Mouse (Mus musculus) CH12F3 (cell line): ENCODE measurements around the gene Defb19.

ENCODE experiments used
- in situ Hi-C: fragments of 300-500 bp; cut with MboI; formaldehyde crosslinking; loops from 2 replicates; pipeline ENCODE4 v1.14.3; 2020; ENCODE audit warnings: low sequenced_read_pairs

Gene Defb19

GRCm38 (mm10) chr2:152588450-152588849 is 8.3 kb upstream of the Defb19 start:
- in situ Hi-C loops, result no loop called here

- in situ Hi-C loops, result no loop called here
Observed at GRCm38 (mm10) chr2:152586926-152587560, 6.9 kb upstream of the Defb19 start.

GRCm38 (mm10) chr2:152580612-152581011 is 500 bp upstream of the Defb19 start:
- in situ Hi-C loops, result no loop called here

GRCm38 (mm10) chr2:152573484-152573883 is 6.6 kb downstream of the Defb19 start:
- in situ Hi-C loops, result no loop called here

GRCm38 (mm10) chr2:152572114-152572794 is 7.9 kb downstream of the Defb19 start, which contains the start of gene Defb21:
TSS of gene Defb21 (plus strand) at chr2:152572744.
- in situ Hi-C loops, result no loop called here

- in situ Hi-C loops, result no loop called here
Observed at GRCm38 (mm10) chr2:152570313-152570712, 9.8 kb downstream of the Defb19 start.

GRCm38 (mm10) chr2:152569881-152570280 is 10.2 kb downstream of the Defb19 start:
- in situ Hi-C loops, result no loop called here

- in situ Hi-C loops, result no loop called here
Observed at GRCm38 (mm10) chr2:152569038-152569437, 11.1 kb downstream of the Defb19 start, which contains the start of gene Gm17416. TSS of gene Gm17416 (plus strand) at chr2:152569338.

GRCm38 (mm10) chr2:152556655-152557054 is 23.5 kb downstream of the Defb19 start:
- in situ Hi-C loops, result no loop called here

GRCm38 (mm10) chr2:152553774-152554423 is 26.2 kb downstream of the Defb19 start:
- in situ Hi-C loops, result no loop called here

- in situ Hi-C loops, result no loop called here
Observed at GRCm38 (mm10) chr2:152548124-152548523, 32.0 kb downstream of the Defb19 start.

GRCm38 (mm10) chr2:152544691-152545090 is 35.4 kb downstream of the Defb19 start:
- in situ Hi-C loops, result no loop called here

GRCm38 (mm10) chr2:152543478-152543877 is 36.6 kb downstream of the Defb19 start:
- in situ Hi-C loops, result no loop called here

- in situ Hi-C loops, result no loop called here
Observed at GRCm38 (mm10) chr2:152542897-152543296, 37.2 kb downstream of the Defb19 start.

GRCm38 (mm10) chr2:152541979-152542378 is 38.1 kb downstream of the Defb19 start:
- in situ Hi-C loops, result no loop called here

GRCm38 (mm10) chr2:152539944-152540710 is 40.0 kb downstream of the Defb19 start, which contains the start of gene Defb29:
TSS of gene Defb29 (minus strand) at chr2:152540098.
- in situ Hi-C loops, result no loop called here
